Mouse (Mus musculus) MEL (cell line): ENCODE measurements at regions not wholly inside any gene's neighbourhood (a gene's known extent, or its start where the extent isn't known, plus 50 kb on each side); places are given as distances from the start of the nearest gene placed in this dataset.

Experiments used
- HCFC1 ChIP-seq: IDR thresholded peaks from 2 replicates; pipeline ENCODE4 v1.6.1; 2012; ENCODE audit warnings: low read depth, mild to moderate bottlenecking, inconsistent platforms, low read length, improper control_type of control experiment, moderate library complexity
- RCOR1 ChIP-seq: IDR thresholded peaks from 2 replicates; pipeline ENCODE4 v1.6.1; 2012; ENCODE audit warnings: low read depth, mild to moderate bottlenecking, inconsistent platforms, low read length, improper control_type of control experiment
- TAL1 ChIP-seq: IDR thresholded peaks from 2 replicates; pipeline ENCODE4 v1.6.1; 2012; ENCODE audit warnings: mild to moderate bottlenecking, inconsistent platforms, low read length, moderate library complexity, mixed read lengths

DNA sequence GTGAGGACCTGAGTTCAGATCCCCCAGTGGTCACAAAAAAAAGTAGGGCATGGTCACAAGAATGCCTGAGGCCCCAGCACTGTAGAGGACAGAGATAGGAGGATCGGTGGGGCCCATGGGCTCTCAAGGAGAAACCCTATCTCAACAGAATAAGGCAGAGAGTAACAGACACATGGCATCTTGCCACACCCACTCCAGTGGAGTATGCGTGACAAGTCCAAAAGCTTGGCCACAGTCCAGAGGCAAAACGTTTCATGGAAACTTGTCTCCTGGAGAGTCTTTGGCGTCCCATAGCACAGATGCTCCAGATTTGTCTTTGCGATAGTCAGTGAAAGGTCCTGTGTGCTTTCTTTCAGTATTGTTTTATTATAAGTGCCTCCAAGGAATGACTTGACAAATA lies 90.7 kb downstream of the Nupl2 start:
- TF ChIP-seq RCOR1 (no peak), HCFC1 (no peak), TAL1 (no peak)
